ENCODE assay signal across 36 mouse cellular contexts in the genomic region with DNA sequence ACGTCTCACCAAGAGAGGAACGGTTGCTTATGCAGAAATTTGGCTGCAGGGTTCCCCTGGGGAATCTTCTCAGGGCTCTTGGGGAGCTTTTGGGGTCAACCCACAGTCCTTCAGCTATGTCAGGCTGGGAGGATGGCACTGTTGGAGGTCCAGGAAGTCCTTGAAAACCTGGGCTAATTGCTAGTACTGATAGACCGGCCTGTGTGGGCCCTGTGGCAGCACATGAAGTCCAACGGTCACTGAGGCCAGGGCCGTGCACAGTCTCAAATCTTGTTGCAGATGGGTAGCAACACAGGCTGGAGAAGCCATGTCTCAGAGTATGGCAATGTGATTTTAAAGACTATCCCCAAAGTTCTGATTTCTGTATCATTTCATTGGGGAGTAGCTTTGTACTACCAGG. TPM values are rescaled to one million over a fixed set of nuclear protein-coding genes. Genes with fewer than 3 reads are reported as not detected.
"Had no signal": no experiment of that assay in that cellular context is flagged by ENCODE, and none has a peak within 500 bp of the region (broad histone marks: within the 10 kb centered on the region; RNA-seq: fewer than 3 reads in every experiment).

No protein-coding gene starts in this region.

- H3K36me3 ChIP-seq: heart, embryonic 10.5 days; heart, embryonic 12.5 days; hindbrain, embryonic 10.5 days; hindbrain, embryonic 12.5 days; kidney, embryonic 15.5 days; limb, embryonic 13.5 days; limb, embryonic 15.5 days; liver, embryonic 12.5 days had no signal

- H3K9me3 ChIP-seq: heart, embryonic 10.5 days; heart, embryonic 12.5 days; hindbrain, embryonic 10.5 days; hindbrain, embryonic 12.5 days; kidney, embryonic 15.5 days; limb, embryonic 13.5 days; limb, embryonic 15.5 days; liver, embryonic 12.5 days had no signal

- H3K4me1 ChIP-seq: heart, embryonic 10.5 days; heart, embryonic 12.5 days; hindbrain, embryonic 10.5 days; hindbrain, embryonic 12.5 days; kidney, embryonic 15.5 days; limb, embryonic 13.5 days; limb, embryonic 15.5 days had no signal

- H3K9ac ChIP-seq: heart, embryonic 12.5 days; hindbrain, embryonic 12.5 days; hindbrain, embryonic 14.5 days; kidney, embryonic 15.5 days; limb, embryonic 13.5 days; limb, embryonic 15.5 days; liver, embryonic 12.5 days had no signal

- H3K27ac ChIP-seq: heart, embryonic 10.5 days; hindbrain, embryonic 10.5 days; hindbrain, embryonic 12.5 days; hindbrain, embryonic 14.5 days; kidney, embryonic 15.5 days; kidney, postnatal 0 days; limb, embryonic 13.5 days; limb, embryonic 15.5 days; liver, embryonic 12.5 days had no signal

- H3K4me3 ChIP-seq: heart, adult 2 months; heart, embryonic 10.5 days; heart, embryonic 12.5 days; hindbrain, embryonic 10.5 days; hindbrain, embryonic 12.5 days; kidney, embryonic 15.5 days; limb, embryonic 13.5 days; limb, embryonic 15.5 days; liver, embryonic 12.5 days had no signal

- H3K27me3 ChIP-seq: hindbrain, embryonic 12.5 days; kidney, embryonic 15.5 days; limb, embryonic 13.5 days; limb, embryonic 15.5 days; liver, embryonic 12.5 days had no signal

- H3K4me2 ChIP-seq: heart, embryonic 12.5 days; hindbrain, embryonic 12.5 days; hindbrain, embryonic 14.5 days; kidney, embryonic 15.5 days; limb, embryonic 13.5 days; limb, embryonic 15.5 days; liver, embryonic 12.5 days had no signal

- DNase-seq: kidney, adult 11 months; kidney, adult 9 months; layer of hippocampus, adult 9-11 months; layer of hippocampus, postnatal 36 days; left cerebral cortex, postnatal 4 days had no signal

- ATAC-seq: hindbrain, embryonic 16.5 days; inflammation-experienced regulatory T-cells, adult 6 months; liver, embryonic 12.5 days had no signal

RNA-seq across cellular contexts. Expression of a gene that starts 13.1 kb away (rescaled TPM):
- total RNA-seq: gastrocnemius, adult 8-10 months; gastrocnemius, postnatal 25 days; gastrocnemius, postnatal 4 days; heart, adult 2 months; heart, postnatal 10 days; heart, postnatal 25 days; heart, postnatal 4 days; layer of hippocampus, adult 18-20 months; layer of hippocampus, adult 8-10 months; layer of hippocampus, postnatal 14 days; layer of hippocampus, postnatal 36 days; left cerebral cortex, adult 18-20 months; left cerebral cortex, adult 8-10 months; left cerebral cortex, postnatal 10 days; left cerebral cortex, postnatal 25 days; left cerebral cortex, postnatal 4 days; liver, adult 2 months had no signal
- polyA plus RNA-seq: frontal cortex, adult 2 months; heart, adult 2 months; heart, embryonic 10.5 days; heart, embryonic 12.5 days; heart, embryonic 14.5 days; heart, embryonic 16.5 days; hindbrain, embryonic 10.5 days; hindbrain, embryonic 12.5 days; hindbrain, embryonic 14.5 days; hindbrain, embryonic 16.5 days; inflammation-experienced regulatory T-cells, adult 6 months; kidney, embryonic 15.5 days; kidney, postnatal 0 days; limb, embryonic 11.5 days; limb, embryonic 13.5 days; limb, embryonic 15.5 days; liver, embryonic 12.5 days had no signal
